22 mouse cellular contexts compared by ENCODE assay signal in the genomic region with DNA sequence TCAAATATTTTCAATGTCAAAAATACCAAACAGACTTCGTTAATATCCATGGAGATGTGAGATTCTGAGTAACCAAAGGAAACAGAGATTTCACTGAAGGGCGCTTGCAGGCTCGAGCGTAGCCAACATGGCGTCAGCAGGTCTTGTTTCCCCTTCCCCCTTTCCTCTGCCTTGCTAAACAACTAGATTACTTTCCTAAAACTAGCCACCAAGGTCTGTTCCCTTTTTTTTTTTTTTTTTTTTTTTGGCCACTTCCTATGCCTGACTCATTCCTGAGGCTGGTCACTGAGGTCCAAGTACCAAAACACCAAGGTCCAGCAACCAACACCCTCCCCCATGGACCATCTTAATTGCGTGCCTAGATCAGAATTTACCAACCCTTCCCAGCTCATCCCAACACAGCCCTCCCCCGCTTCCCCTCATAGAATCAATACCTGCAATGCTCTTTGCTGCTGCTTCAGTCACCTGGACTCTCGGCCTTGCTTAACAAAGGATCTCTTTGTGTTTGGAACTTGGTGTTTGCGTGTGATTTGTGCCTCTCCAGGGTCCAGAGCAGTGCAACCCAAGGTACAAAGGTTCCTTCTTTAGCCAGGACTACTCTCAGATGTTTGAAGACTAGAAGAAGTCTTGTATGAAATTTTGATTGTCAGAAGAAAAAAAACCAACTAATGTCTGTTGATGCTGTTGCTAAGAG. TPM values are rescaled to one million over a fixed set of nuclear protein-coding genes. Genes with fewer than 3 reads are reported as not detected.
A peak's percentile ranks its signal among the peaks of the same experiment; 100 is the strongest.
DNase-seq lines count a peak whose midpoint lies in the region; ATAC-seq and TF ChIP-seq lines count a peak whose summit lies in the region.
"Had no signal": no experiment of that assay in that cellular context is flagged by ENCODE, and none has a peak within 500 bp of the region (broad histone marks: within the 10 kb centered on the region; RNA-seq: fewer than 3 reads in every experiment).

No protein-coding gene starts in this region.

- H3K36me3 ChIP-seq in lung, embryonic 16.5 days (ENCODE audit: control insufficient read depth, insufficient read depth, low read length), result no peaks in the 10 kb centered on the region
- no peaks in the 10 kb centered on the region for H3K36me3 ChIP-seq in intestine, embryonic 14.5 days (ENCODE audit: control insufficient read depth, insufficient read depth, low read length)
- H3K36me3 ChIP-seq in liver, postnatal 0 days (replicated peaks; ENCODE audit: insufficient read depth, low read length), result no peaks in the 10 kb centered on the region
- no peaks in the 10 kb centered on the region for H3K36me3 ChIP-seq in stomach, postnatal 0 days (ENCODE audit: control insufficient read depth, insufficient read depth, low read length)
- H3K36me3 ChIP-seq: heart, embryonic 15.5 days had no signal

- no peaks in the 10 kb centered on the region for H3K9me3 ChIP-seq in lung, embryonic 16.5 days (ENCODE audit: control insufficient read depth, low read length)
- H3K9me3 ChIP-seq in intestine, embryonic 14.5 days (ENCODE audit: control insufficient read depth, low read length), result no peaks in the 10 kb centered on the region
- no peaks in the 10 kb centered on the region for H3K9me3 ChIP-seq in liver, postnatal 0 days (ENCODE audit: low read length)
- no peaks in the 10 kb centered on the region for H3K9me3 ChIP-seq in stomach, postnatal 0 days (ENCODE audit: control insufficient read depth, low read length)
- H3K9me3 ChIP-seq: embryonic facial prominence, embryonic 13.5 days; heart, embryonic 15.5 days had no signal

- no peak overlapping the region for H3K9ac ChIP-seq in lung, embryonic 16.5 days (ENCODE audit: low read length)
- H3K9ac ChIP-seq in intestine, embryonic 14.5 days (ENCODE audit: low read length), result no peak overlapping the region
- H3K9ac ChIP-seq in liver, postnatal 0 days (replicated peaks), result no peak overlapping the region
- H3K9ac ChIP-seq in stomach, postnatal 0 days (ENCODE audit: low read length), result no peak overlapping the region
- H3K9ac ChIP-seq: embryonic facial prominence, embryonic 13.5 days; forebrain, postnatal 0 days; heart, embryonic 15.5 days had no signal

- 0 out of 2 replicates have a peak, but pooled peaks cover 2% of the 10 kb centered on the region for H3K4me1 ChIP-seq in lung, embryonic 16.5 days (replicated peaks; ENCODE audit: control insufficient read depth, insufficient read depth, low read length)
- no peaks in the 10 kb centered on the region for H3K4me1 ChIP-seq in intestine, embryonic 14.5 days (replicated peaks; ENCODE audit: control insufficient read depth, insufficient read depth, low read length)
- H3K4me1 ChIP-seq in liver, postnatal 0 days (ENCODE audit: insufficient read depth), result no peaks in the 10 kb centered on the region
- H3K4me1 ChIP-seq in stomach, postnatal 0 days (replicated peaks; ENCODE audit: control insufficient read depth, insufficient read depth), result no peaks in the 10 kb centered on the region
- H3K4me1 ChIP-seq: embryonic facial prominence, embryonic 13.5 days had no signal

- peak overlapping the region; percentile 30 for H3K27ac ChIP-seq in lung, embryonic 16.5 days (ENCODE audit: low read length)
- H3K27ac ChIP-seq in intestine, embryonic 14.5 days (ENCODE audit: low read depth), result no peak overlapping the region
- no peak overlapping the region for H3K27ac ChIP-seq in liver, postnatal 0 days (ENCODE audit: low read depth)
- H3K27ac ChIP-seq in stomach, postnatal 0 days (replicated peaks), result no peak overlapping the region
- H3K27ac ChIP-seq: embryonic facial prominence, embryonic 13.5 days; gastrocnemius, adult 2 months; heart, embryonic 15.5 days had no signal

- H3K4me3 ChIP-seq in lung, embryonic 16.5 days (ENCODE audit: low read length), result no peak overlapping the region
- no peak overlapping the region for H3K4me3 ChIP-seq in intestine, embryonic 14.5 days (ENCODE audit: low read depth, low read length)
- no peak overlapping the region for H3K4me3 ChIP-seq in liver, postnatal 0 days (ENCODE audit: low read depth, low read length)
- H3K4me3 ChIP-seq in stomach, postnatal 0 days (ENCODE audit: low read depth, low read length), result no peak overlapping the region
- H3K4me3 ChIP-seq: embryonic facial prominence, embryonic 13.5 days; gastrocnemius, adult 2 months; heart, embryonic 15.5 days had no signal

- 76% methylated on average over 9 of the region's 9 CpGs for WGBS in lung, embryonic 16.5 days
- WGBS in intestine, embryonic 14.5 days, result 82% methylated on average over 9 of the region's 9 CpGs
- WGBS in liver, postnatal 0 days (ENCODE audit: insufficient replicate concordance), result 56% methylated on average over 9 of the region's 9 CpGs
- WGBS in stomach, postnatal 0 days, result 72% methylated on average over 9 of the region's 9 CpGs

- H3K4me2 ChIP-seq in lung, embryonic 16.5 days (ENCODE audit: low read depth, low read length), result no peak overlapping the region
- H3K4me2 ChIP-seq in intestine, embryonic 14.5 days (ENCODE audit: low read length), result no peak overlapping the region
- no peak overlapping the region for H3K4me2 ChIP-seq in liver, postnatal 0 days (ENCODE audit: low read depth, low read length)
- no peak overlapping the region for H3K4me2 ChIP-seq in stomach, postnatal 0 days (replicated peaks; ENCODE audit: low read depth)
- H3K4me2 ChIP-seq: embryonic facial prominence, embryonic 13.5 days; heart, embryonic 15.5 days had no signal

- TF ChIP-seq CTCF in liver, postnatal 0 days (IDR thresholded peaks at IDR 0.05; ENCODE audit: low read depth), result no peak
- no peak for TF ChIP-seq CTCF in stomach, postnatal 0 days (IDR thresholded peaks at IDR 0.05; ENCODE audit: low read depth)

- peak; percentile 43; the same call in 1 of the 2 replicates for TF ChIP-seq EP300 in liver, postnatal 0 days (IDR thresholded peaks at IDR 0.05; ENCODE audit: low read depth)
- TF ChIP-seq EP300 in stomach, postnatal 0 days (optimal IDR thresholded peaks at IDR 0.05), result no peak

- H3K27me3 ChIP-seq in lung, embryonic 16.5 days (ENCODE audit: control insufficient read depth, insufficient read depth, low read depth, low read length), result no peaks in the 10 kb centered on the region
- no peaks in the 10 kb centered on the region for H3K27me3 ChIP-seq in intestine, embryonic 14.5 days (replicated peaks; ENCODE audit: control insufficient read depth, insufficient read depth, low read length)
- H3K27me3 ChIP-seq in liver, postnatal 0 days (ENCODE audit: insufficient read depth, low read length), result no peaks in the 10 kb centered on the region
- no peaks in the 10 kb centered on the region for H3K27me3 ChIP-seq in stomach, postnatal 0 days (ENCODE audit: control insufficient read depth, insufficient read depth, low read length)
- H3K27me3 ChIP-seq: CH12.LX; embryonic facial prominence, embryonic 13.5 days; heart, embryonic 15.5 days had no signal

- no peak for DNase-seq in lung, postnatal 14 days
- no peak for DNase-seq in intestine, embryonic 14.5 days (ENCODE audit: low spot score)
- peak; percentile 33 for DNase-seq in liver, postnatal 0 days
- DNase-seq in stomach, postnatal 0 days (ENCODE audit: low spot score), result peak; percentile 56
- no peak for DNase-seq in heart, adult 9 months (ENCODE audit: low spot score in 2 of 2)
- no peak for DNase-seq in MN1 (ENCODE audit: low spot score)
- DNase-seq in thymus, postnatal 4 days, result no peak
- DNase-seq: adrenal gland, adult 8-10 months; cerebellum, adult 8-10 months; forebrain, postnatal 0 days; gastrocnemius, adult 2 months; heart, adult 11 months; kidney, postnatal 25 days; lung, adult 2 months; right cerebral cortex, postnatal 14 days had no signal

- ATAC-seq in lung, embryonic 16.5 days (ENCODE audit: low read depth), result 0 out of 2 replicates have a peak, but pooled peaks have one; percentile 24
- peak; percentile 67; the same call in 1 of the 2 replicates for ATAC-seq in intestine, embryonic 14.5 days (replicated peaks; ENCODE audit: low FRiP score, low TSS enrichment, low read depth)
- ATAC-seq in liver, postnatal 0 days, result peak; percentile 58
- peak; percentile 62 for ATAC-seq in stomach, postnatal 0 days (ENCODE audit: low FRiP score, low TSS enrichment)
- ATAC-seq: forebrain, postnatal 0 days had no signal

RNA-seq across cellular contexts. Expression of a gene that starts 13.9 kb away (rescaled TPM):
- 82.2 and 86.7 TPM in 2 replicates for polyA plus RNA-seq in lung, embryonic 16.5 days (2015; fragmentation: Nextera tagmentation; extraction: Ambion mirVana)
- polyA plus RNA-seq in intestine, embryonic 14.5 days (2014; fragmentation: Nextera tagmentation; extraction: Ambion mirVana), result 89.0 and 99.5 TPM in 2 replicates
- polyA plus RNA-seq in liver, postnatal 0 days (2015; fragmentation: Nextera tagmentation; extraction: Ambion mirVana), result 87.8 and 106 TPM in 2 replicates
- 135 and 144 TPM in 2 replicates for polyA plus RNA-seq in stomach, postnatal 0 days (2015; fragmentation: Nextera tagmentation; extraction: Ambion mirVana)

RNA-seq across cellular contexts. Expression of a gene that starts 15.0 kb away (rescaled TPM):
- polyA plus RNA-seq in lung, embryonic 16.5 days (2015; fragmentation: Nextera tagmentation; extraction: Ambion mirVana), result 0.47 and 0.58 TPM in 2 replicates
- 2.2 and 2.5 TPM in 2 replicates for polyA plus RNA-seq in intestine, embryonic 14.5 days (2014; fragmentation: Nextera tagmentation; extraction: Ambion mirVana)
- polyA plus RNA-seq in liver, postnatal 0 days (2015; fragmentation: Nextera tagmentation; extraction: Ambion mirVana), result 29.0 and 35.0 TPM in 2 replicates
- polyA plus RNA-seq in stomach, postnatal 0 days (2015; fragmentation: Nextera tagmentation; extraction: Ambion mirVana), result 1.2 and 1.3 TPM in 2 replicates

RNA-seq across cellular contexts. Expression of a gene that starts 15.5 kb away (rescaled TPM):
- polyA plus RNA-seq in lung, embryonic 16.5 days (2015; fragmentation: Nextera tagmentation; extraction: Ambion mirVana), result not detected in 2 replicates
- polyA plus RNA-seq in intestine, embryonic 14.5 days (2014; fragmentation: Nextera tagmentation; extraction: Ambion mirVana), result not detected in 2 replicates
- polyA plus RNA-seq in liver, postnatal 0 days (2015; fragmentation: Nextera tagmentation; extraction: Ambion mirVana), result not detected in 2 replicates
- polyA plus RNA-seq in stomach, postnatal 0 days (2015; fragmentation: Nextera tagmentation; extraction: Ambion mirVana), result not detected in 2 replicates
- polyA plus RNA-seq: cortical plate, adult 2 months; embryonic facial prominence, embryonic 13.5 days; forebrain, postnatal 0 days; heart, embryonic 15.5 days; lung, adult 2 months; midbrain, postnatal 0 days; neural tube, embryonic 11.5 days had no signal

RNA-seq across cellular contexts. Expression of a gene that starts 28.7 kb away (rescaled TPM):
- polyA plus RNA-seq in lung, embryonic 16.5 days (2015; fragmentation: Nextera tagmentation; extraction: Ambion mirVana), result 0.11 and 0.29 TPM in 2 replicates
- 0.55 and 0.68 TPM in 2 replicates for polyA plus RNA-seq in intestine, embryonic 14.5 days (2014; fragmentation: Nextera tagmentation; extraction: Ambion mirVana)
- polyA plus RNA-seq in liver, postnatal 0 days (2015; fragmentation: Nextera tagmentation; extraction: Ambion mirVana), result 37.2 and 43.0 TPM in 2 replicates
- polyA plus RNA-seq in stomach, postnatal 0 days (2015; fragmentation: Nextera tagmentation; extraction: Ambion mirVana), result 0.30 and 0.53 TPM in 2 replicates
- polyA plus RNA-seq: embryonic facial prominence, embryonic 13.5 days; lung, adult 2 months had no signal

RNA-seq across cellular contexts. Expression of a gene that starts 35.5 kb away (rescaled TPM):
- polyA plus RNA-seq in lung, embryonic 16.5 days (2015; fragmentation: Nextera tagmentation; extraction: Ambion mirVana), result 40.9 and 43.6 TPM in 2 replicates
- 25.9 and 26.6 TPM in 2 replicates for polyA plus RNA-seq in intestine, embryonic 14.5 days (2014; fragmentation: Nextera tagmentation; extraction: Ambion mirVana)
- 32.8 and 39.4 TPM in 2 replicates for polyA plus RNA-seq in liver, postnatal 0 days (2015; fragmentation: Nextera tagmentation; extraction: Ambion mirVana)
- polyA plus RNA-seq in stomach, postnatal 0 days (2015; fragmentation: Nextera tagmentation; extraction: Ambion mirVana), result 45.6 and 47.2 TPM in 2 replicates

Comparison
In these comparisons a context has a peak if more than half of its experiments do, and no peak if none do; other contexts are left out.
1. DNase-seq: peak in liver, postnatal 0 days (single experiment) and stomach, postnatal 0 days (single experiment); none in lung, postnatal 14 days (single experiment), intestine, embryonic 14.5 days (single experiment), heart, adult 9 months (0 of 2), MN1 (single experiment) and thymus, postnatal 4 days (single experiment).
2. Peak in every context shown above with its lines, with median percentiles within 50 percentile points of each other: ATAC-seq.